Mouse (Mus musculus): Measurements from ENCODE around the gene Glis1.

DNA sequence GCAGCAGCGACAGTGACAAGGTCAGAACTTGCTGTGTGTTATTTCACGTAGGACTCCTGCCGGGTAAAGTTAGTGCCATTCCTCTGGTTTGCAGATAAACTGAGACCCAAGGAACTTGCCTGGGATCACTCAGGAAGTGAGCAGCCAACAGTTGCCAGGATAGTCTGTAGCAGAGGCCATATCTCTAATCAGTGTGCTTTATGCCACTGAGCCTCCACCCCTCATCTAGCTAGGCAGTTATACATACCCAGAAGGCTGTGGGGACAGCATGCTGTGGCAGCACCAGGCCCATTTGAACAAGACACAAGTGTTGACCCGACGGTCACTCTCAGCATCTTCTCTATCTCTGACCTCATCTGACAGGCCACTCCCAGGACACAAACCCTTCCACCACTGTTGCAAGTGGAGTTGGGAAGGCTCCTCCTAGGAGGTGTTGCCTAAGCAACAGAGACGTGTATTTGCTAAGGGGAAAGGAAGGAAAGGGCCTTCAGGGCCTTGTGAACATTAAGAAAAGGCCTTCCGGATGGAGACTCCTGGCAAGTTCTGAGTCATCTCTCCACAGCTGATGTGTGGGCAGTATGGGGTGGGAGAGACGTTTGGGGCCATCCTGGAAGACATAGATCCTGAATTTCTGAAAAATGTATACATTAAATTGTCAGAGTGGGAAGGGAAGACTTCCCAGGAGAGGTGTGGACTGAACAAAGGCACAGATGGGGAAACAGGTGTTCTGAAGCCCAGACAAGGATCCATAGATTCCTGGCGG, 177.7 kb downstream of the Glis1 start:
- no peak for TF ChIP-seq EP300 (optimal IDR thresholded peaks at IDR 0.05)
- TF ChIP-seq CTCF (IDR thresholded peaks at IDR 0.05; ENCODE audit: low read depth), result no peak
